In genomic region chr11:76998705-76999226, GRCm38 (mm10) we compare ENCODE assay signal across 8 mouse cellular contexts. TPM values are rescaled to one million over a fixed set of nuclear protein-coding genes. Genes with fewer than 3 reads are reported as not detected.
DNase-seq lines count a peak whose midpoint lies in the region; ATAC-seq and TF ChIP-seq lines count a peak whose summit lies in the region.

No protein-coding gene starts in this region.

- H3K4me1 ChIP-seq in liver, embryonic 15.5 days (replicated peaks): peaks cover 24% of the 10 kb centered on the region

- no peak overlapping the region for H3K9ac ChIP-seq in liver, embryonic 15.5 days

- intact Hi-C loops in gastrocnemius, adult 2 months (cut with DNase I): no loop called here

- no peak for TF ChIP-seq CTCF in gastrocnemius, adult 2 months (IDR thresholded peaks at IDR 0.05)

- 0 out of 2 replicates have a peak overlapping the region, but pooled peaks have one; percentile 20 for H3K27ac ChIP-seq in gastrocnemius, adult 2 months
- no peak overlapping the region for H3K27ac ChIP-seq in liver, embryonic 15.5 days (replicated peaks)

- peaks cover 82% of the 10 kb centered on the region for H3K27me3 ChIP-seq in liver, embryonic 15.5 days

- peak overlapping the region; percentile 70 for H3K4me2 ChIP-seq in liver, embryonic 15.5 days

- no peaks in the 10 kb centered on the region for H3K9me3 ChIP-seq in liver, embryonic 15.5 days (replicated peaks)

- peak overlapping the region; percentile 74 for H3K4me3 ChIP-seq in gastrocnemius, adult 2 months
- H3K4me3 ChIP-seq in liver, embryonic 15.5 days (replicated peaks): peak overlapping the region; percentile 51

- no peaks in the 10 kb centered on the region for H3K36me3 ChIP-seq in liver, embryonic 15.5 days (replicated peaks)

- 11% methylated on average over 24 of the region's 24 CpGs for WGBS in liver, embryonic 15.5 days (ENCODE audit: insufficient replicate concordance)

- ATAC-seq in liver, embryonic 15.5 days (ENCODE audit: insufficient read depth): no peak
- no peak for ATAC-seq in monocyte, adult 5-6 weeks (replicated peaks; ENCODE audit: insufficient number of reproducible peaks, low FRiP score, low TSS enrichment, poor library complexity, severe bottlenecking)

- no peak for DNase-seq in gastrocnemius, adult 2 months
- no peak for DNase-seq in gastrocnemius, adult 18-20 months (ENCODE audit: low spot score)
- DNase-seq in thymus, postnatal 4 days: peak; percentile 39
- DNase-seq in thymus, postnatal 10 days (ENCODE audit: low spot score in 2 of 2): no peak
- DNase-seq in yolk sac, embryonic 10.5 days (ENCODE audit: low spot score): peak; percentile 25
- DNase-seq in cerebellum, adult 11-12 months: no peak

RNA-seq across cellular contexts. Expression of gene Slc6a4, which starts 0.4 kb away (rescaled TPM):
- under 1 TPM; 0.17 to 0.20 TPM for total RNA-seq in gastrocnemius, adult 2 months (2021)
- under 1 TPM; 0.36 to 0.46 TPM for total RNA-seq in gastrocnemius, adult 18-20 months (2021)
- polyA plus RNA-seq in liver, embryonic 15.5 days (2015; fragmentation: Nextera tagmentation; extraction: Ambion mirVana): 2.1 and 2.4 TPM in 2 replicates
- total RNA-seq in monocyte, adult 5-6 weeks (2017): 5.0 to 11.6 TPM (median 11.4 TPM) in 3 replicates

Comparison
In these comparisons a context has a peak if more than half of its experiments do, and no peak if none do; other contexts are left out.
1. DNase-seq: peak in thymus, postnatal 4 days (single experiment) and yolk sac, embryonic 10.5 days (single experiment); none in gastrocnemius, adult 2 months (single experiment), gastrocnemius, adult 18-20 months (single experiment), thymus, postnatal 10 days (0 of 2) and cerebellum, adult 11-12 months (single experiment).